ENCODE assay signal across 14 mouse cellular contexts in the genomic region with DNA sequence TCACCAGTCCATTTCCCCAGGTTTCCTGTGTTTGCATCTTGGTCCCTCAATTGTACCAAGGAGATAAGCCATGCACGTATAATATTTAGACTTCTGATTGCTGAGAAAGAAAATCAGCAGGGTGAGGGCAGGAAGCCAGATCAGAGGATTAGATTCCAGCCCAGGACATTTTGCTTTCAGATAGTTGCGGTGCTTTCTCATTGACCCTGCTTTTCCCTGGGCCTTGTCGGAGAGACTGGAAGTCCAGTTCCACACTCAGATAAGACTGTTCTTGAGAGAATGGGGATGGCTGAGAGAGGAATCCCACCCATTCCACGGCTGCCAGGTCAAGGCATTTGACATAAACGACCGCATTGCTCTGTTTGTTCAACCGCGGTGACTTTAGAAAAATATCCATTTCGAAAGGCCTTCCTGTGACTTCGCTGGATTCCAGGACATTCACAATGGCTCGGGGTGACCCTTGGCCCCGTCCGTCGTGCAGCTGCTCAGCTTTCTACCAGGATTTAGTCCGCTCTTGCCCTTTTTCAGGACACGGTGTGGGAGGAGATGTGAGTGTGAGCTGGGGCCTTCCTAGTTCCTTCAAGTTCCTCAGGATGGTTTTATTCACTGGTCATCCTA. TPM values are rescaled to one million over a fixed set of nuclear protein-coding genes. Genes with fewer than 3 reads are reported as not detected.
DNase-seq lines count a peak whose midpoint lies in the region; ATAC-seq and TF ChIP-seq lines count a peak whose summit lies in the region.
"Had no signal": no experiment of that assay in that cellular context is flagged by ENCODE, and none has a peak within 500 bp of the region (broad histone marks: within the 10 kb centered on the region; RNA-seq: fewer than 3 reads in every experiment).

No protein-coding gene starts in this region.

- H3K27ac ChIP-seq in liver, adult 2 months (replicated peaks; ENCODE audit: insufficient read depth, low read depth, low read length): peak overlapping the region; percentile 10; the same call in 1 of the 2 replicates
- no peak overlapping the region for H3K27ac ChIP-seq in liver, embryonic 11.5 days (ENCODE audit: low read depth, low read length)
- H3K27ac ChIP-seq in forebrain, postnatal 0 days (ENCODE audit: low read depth, low read length): no peak overlapping the region
- H3K27ac ChIP-seq: embryonic facial prominence, embryonic 13.5 days; limb, embryonic 13.5 days had no signal

- H3K27me3 ChIP-seq in liver, adult 2 months (ENCODE audit: control insufficient read depth, insufficient read depth, low read length): no peaks in the 10 kb centered on the region
- H3K27me3 ChIP-seq in liver, embryonic 11.5 days (replicated peaks; ENCODE audit: control insufficient read depth, insufficient read depth, low read length): no peaks in the 10 kb centered on the region
- no peaks in the 10 kb centered on the region for H3K27me3 ChIP-seq in forebrain, postnatal 0 days (ENCODE audit: insufficient read depth, low read length)
- H3K27me3 ChIP-seq: embryonic facial prominence, embryonic 13.5 days had no signal

- no peaks in the 10 kb centered on the region for H3K9me3 ChIP-seq in liver, embryonic 11.5 days (ENCODE audit: control insufficient read depth, low read length)
- no peaks in the 10 kb centered on the region for H3K9me3 ChIP-seq in forebrain, postnatal 0 days (ENCODE audit: low read length)
- H3K9me3 ChIP-seq: embryonic facial prominence, embryonic 13.5 days; limb, embryonic 13.5 days had no signal

- peaks cover 8% of the 10 kb centered on the region for H3K4me1 ChIP-seq in liver, adult 2 months (ENCODE audit: control insufficient read depth, insufficient read depth, low read length)
- peaks cover 8% of the 10 kb centered on the region; the same call in 1 of the 2 replicates for H3K4me1 ChIP-seq in liver, embryonic 11.5 days (replicated peaks; ENCODE audit: control insufficient read depth, insufficient read depth, low read length)
- no peaks in the 10 kb centered on the region for H3K4me1 ChIP-seq in forebrain, postnatal 0 days (ENCODE audit: insufficient read depth)

- 12% methylated on average over 16 of the region's 16 CpGs for whole genome bisulfite sequencing in liver, adult 2 months
- 61% methylated on average over 16 of the region's 16 CpGs for WGBS in liver, embryonic 11.5 days
- WGBS in forebrain, postnatal 0 days: 58% methylated on average over 16 of the region's 16 CpGs

- no peaks in the 10 kb centered on the region for H3K79me2 ChIP-seq in liver, adult 2 months (ENCODE audit: control insufficient read depth, insufficient read depth, low read length)

- no peak overlapping the region for H3K4me2 ChIP-seq in liver, embryonic 11.5 days
- H3K4me2 ChIP-seq in forebrain, postnatal 0 days (ENCODE audit: low read depth): no peak overlapping the region
- H3K4me2 ChIP-seq: embryonic facial prominence, embryonic 13.5 days; limb, embryonic 13.5 days had no signal

- H3K36me3 ChIP-seq in liver, adult 2 months (ENCODE audit: control insufficient read depth, insufficient read depth, low read length): no peaks in the 10 kb centered on the region
- H3K36me3 ChIP-seq in liver, embryonic 11.5 days (ENCODE audit: control insufficient read depth, insufficient read depth, low read length): no peaks in the 10 kb centered on the region
- no peaks in the 10 kb centered on the region for H3K36me3 ChIP-seq in forebrain, postnatal 0 days (ENCODE audit: insufficient read depth)
- H3K36me3 ChIP-seq: embryonic facial prominence, embryonic 13.5 days; limb, embryonic 13.5 days had no signal

- no peak overlapping the region for H3K9ac ChIP-seq in liver, adult 2 months (ENCODE audit: low read depth, low read length)
- no peak overlapping the region for H3K9ac ChIP-seq in liver, embryonic 11.5 days (ENCODE audit: low read depth, low read length)
- no peak overlapping the region for H3K9ac ChIP-seq in forebrain, postnatal 0 days
- H3K9ac ChIP-seq: embryonic facial prominence, embryonic 13.5 days; limb, embryonic 13.5 days had no signal

- no peak overlapping the region for H3K4me3 ChIP-seq in liver, adult 2 months (ENCODE audit: insufficient read depth, low read depth, low read length)
- H3K4me3 ChIP-seq in liver, embryonic 11.5 days (ENCODE audit: low read depth, low read length): no peak overlapping the region
- H3K4me3 ChIP-seq in forebrain, postnatal 0 days (ENCODE audit: low read depth, low read length): no peak overlapping the region
- H3K4me3 ChIP-seq: embryonic facial prominence, embryonic 13.5 days; limb, embryonic 13.5 days had no signal

- TF ChIP-seq CTCF in liver, adult 2 months (IDR thresholded peaks at IDR 0.05; ENCODE audit: low read depth, low read length): no peak
- TF ChIP-seq CTCF in forebrain, postnatal 0 days (IDR thresholded peaks at IDR 0.05; ENCODE audit: low read depth): no peak

- DNase-seq in adrenal gland, postnatal 14 days: peak; percentile 51
- DNase-seq in adrenal gland, adult 8-10 months: no peak
- DNase-seq in liver, adult 2 months (ENCODE audit: extremely low read depth, low read depth, low spot score): peak; percentile 64
- no peak for DNase-seq in liver, embryonic 11.5 days (ENCODE audit: low spot score)
- peak; percentile 15 for DNase-seq in heart, adult 8-10 months (ENCODE audit: low spot score)
- DNase-seq in kidney, postnatal 25 days: peak; percentile 65 to 75
- no peak for DNase-seq in forebrain, postnatal 0 days
- DNase-seq: cerebellum, adult 8-10 months; layer of hippocampus, postnatal 36 days; retina, postnatal 1 day had no signal

- ATAC-seq in liver, embryonic 11.5 days (replicated peaks; ENCODE audit: low FRiP score): no peak
- no peak for ATAC-seq in CD4-positive, CD25-positive, alpha-beta regulatory T cell, adult 4 months
- ATAC-seq in forebrain, postnatal 0 days: no peak
- ATAC-seq: intestine, embryonic 16.5 days had no signal

- TF ChIP-seq POLR2A in liver, adult 2 months (IDR thresholded peaks at IDR 0.05; ENCODE audit: extremely low read depth, insufficient read depth, low read length): no peak

RNA-seq across cellular contexts. Expression of gene Vwf, which starts 50.2 kb away (rescaled TPM):
- 18.5 and 30.6 TPM in 2 replicates for total RNA-seq in adrenal gland, postnatal 14 days (2021)
- total RNA-seq in adrenal gland, adult 8-10 months (2022): 10 to 100 TPM in 1 of 4 experiments, 1 to 10 TPM in 3; 6.5 to 13.4 (median 7.4) TPM
- 4.9 and 6.8 TPM in 2 replicates for total RNA-seq in liver, adult 2 months (2014; rRNA removed)
- polyA plus RNA-seq in liver, adult 2 months (2012; rRNA removed): 9.0 and 10.9 TPM in 2 replicates
- polyA plus RNA-seq in liver, embryonic 11.5 days (2014; fragmentation: Nextera tagmentation; extraction: Ambion mirVana): 25.3 and 32.4 TPM in 2 replicates
- 100 to 1,000 TPM in 2 of 4 experiments, 10 to 100 TPM in 2; 82.6 to 137 (median 104) TPM for total RNA-seq in heart, adult 8-10 months (2022)
- not detected for polyA plus RNA-seq in CD4-positive, CD25-positive, alpha-beta regulatory T cell, adult 4 months (2017; shearing (Covaris generic))
- total RNA-seq in forebrain, postnatal 0 days (2014; rRNA removed): 21.2 and 30.0 TPM in 2 replicates
- polyA plus RNA-seq in forebrain, postnatal 0 days (2015; fragmentation: Nextera tagmentation; extraction: Ambion mirVana): 8.9 and 13.1 TPM in 2 replicates

Comparison
In these comparisons a context has a peak if more than half of its experiments do, and no peak if none do; other contexts are left out.
1. DNase-seq: peak in adrenal gland, postnatal 14 days (single experiment), liver, adult 2 months (single experiment), heart, adult 8-10 months (single experiment) and kidney, postnatal 25 days (2 of 2); none in adrenal gland, adult 8-10 months (single experiment), liver, embryonic 11.5 days (single experiment) and forebrain, postnatal 0 days (single experiment).